Mouse (Mus musculus): Measurements from ENCODE around the gene 4933402D24Rik.

DNA sequence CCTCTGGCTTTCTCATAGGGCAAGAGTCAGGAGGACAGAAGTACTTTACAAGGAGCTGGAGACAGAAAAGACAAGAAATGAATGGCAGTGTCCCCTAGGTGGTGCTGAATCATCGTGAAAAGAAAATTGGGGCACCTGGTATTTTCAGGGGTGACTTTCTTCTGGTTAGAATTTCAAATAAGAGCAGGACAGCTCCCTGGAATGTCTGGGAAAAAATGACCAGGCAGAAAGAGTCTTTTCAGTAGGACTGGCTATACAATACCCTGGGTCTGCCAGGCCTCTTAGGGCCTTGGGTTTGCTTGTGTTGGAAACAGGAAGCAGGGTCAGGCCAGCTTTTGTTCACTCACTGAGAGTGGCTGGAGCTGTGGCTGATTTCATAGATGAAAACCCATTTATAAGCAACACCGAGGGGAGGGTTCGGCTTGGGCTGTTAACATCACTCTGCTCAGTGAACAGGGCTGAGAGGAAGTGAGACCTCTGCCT, 5.8 kb downstream of the 4933402D24Rik start:
- TF ChIP-seq CTCF (IDR thresholded peaks at IDR 0.05; ENCODE audit: low read depth), result no peak
- no peak for TF ChIP-seq EP300 (IDR thresholded peaks at IDR 0.05; ENCODE audit: low read depth)
